Mouse (Mus musculus) heart, embryonic 16.5 days (tissue): Measurements from ENCODE around the gene Strbp. TPM values are rescaled to one million over a fixed set of nuclear protein-coding genes. Genes with fewer than 3 reads are reported as not detected.
A peak's percentile ranks its signal among the peaks of the same experiment; 100 is the strongest.

Source experiments
- ATAC-seq: fragments of 200-750 bp; cut with Nextera tagmentation; replicated peaks from 2 replicates; pipeline ENCODE4 v1.8.0; 2017; ENCODE audit warnings: moderate number of reproducible peaks; ENCODE audit not compliant: insufficient read depth, low FRiP score; ENCODE audit errors: extremely low read depth
- H3K27ac ChIP-seq: fragments of 300-500 bp; sonication (generic); 2 replicates; pipeline ENCODE4 v1.5.1; 2014; ENCODE audit warnings: mild to moderate bottlenecking, low read length, control low read depth, moderate library complexity
- H3K27me3 ChIP-seq: fragments of 300-500 bp; sonication (generic); 2 replicates; pipeline ENCODE4 v1.6.1; 2014; ENCODE audit warnings: low read length, mixed read lengths; ENCODE audit not compliant: control insufficient read depth, insufficient read depth
- H3K36me3 ChIP-seq: fragments of 300-500 bp; sonication (generic); 2 replicates; pipeline ENCODE4 v1.6.1; 2014; ENCODE audit not compliant: control insufficient read depth, insufficient read depth
- H3K4me1 ChIP-seq: fragments of 300-500 bp; sonication (generic); 2 replicates; pipeline ENCODE4 v1.6.1; 2014; ENCODE audit warnings: low read length, mixed read lengths; ENCODE audit not compliant: control insufficient read depth, insufficient read depth
- H3K4me2 ChIP-seq: fragments of 300-500 bp; sonication (generic); 2 replicates; pipeline ENCODE4 v1.6.1; 2014; ENCODE audit warnings: low read depth, mild to moderate bottlenecking, control low read depth, low read length
- H3K4me3 ChIP-seq: fragments of 300-500 bp; sonication (generic); 2 replicates; pipeline ENCODE4 v1.5.1; 2014; ENCODE audit warnings: mild to moderate bottlenecking, control low read depth, low read length
- H3K9ac ChIP-seq: fragments of 300-500 bp; sonication (generic); 2 replicates; pipeline ENCODE4 v1.6.1; 2014; ENCODE audit warnings: low read length, control low read depth
- H3K9me3 ChIP-seq: fragments of 300-500 bp; sonication (generic); replicated peaks from 2 replicates; pipeline ENCODE4 v1.6.1; 2016; ENCODE audit warnings: low read length; ENCODE audit not compliant: control insufficient read depth
- WGBS: fragments of 180-500 bp; shearing (Covaris S2); extraction: QIAGEN DNeasy Blood & Tissue Kit; methylation state at CpG from one replicate; pipeline ENCODE4 v1.1.7; 2014; 5-methylcytosine and 5-hydroxymethylcytosine counted together
- polyA plus RNA-seq: library from polyadenylated mRNA; unstranded; fragments of >200 nt; fragmentation: Nextera tagmentation; extraction: Ambion mirVana; gene quantifications from 2 replicates; pipeline ENCODE4 v1.2.1, GENCODE M21; 2015

The Strbp gene
- polyA plus RNA-seq, 1 experiment from 2014 or later = 24.9 TPM

GRCm38 (mm10) chr2:37708835-37709234 lies 5.2 kb upstream of the Strbp start:
- H3K27ac ChIP-seq = no peak overlapping the region
- no peak overlapping the region for H3K4me2 ChIP-seq
- H3K4me1 ChIP-seq = peaks cover 6% of the 10 kb centered on the region; the same call in 1 of the 2 replicates
- H3K9me3 ChIP-seq = no peaks in the 10 kb centered on the region
- H3K9ac ChIP-seq = no peak overlapping the region
- no peaks in the 10 kb centered on the region for H3K27me3 ChIP-seq
- H3K4me3 ChIP-seq = no peak overlapping the region
- H3K36me3 ChIP-seq = no peaks in the 10 kb centered on the region
- WGBS = 77% methylated on average over 3 of the region's 3 CpGs
- ATAC-seq = no peak

- no peaks in the 10 kb centered on the region for H3K27me3 ChIP-seq
- H3K4me2 ChIP-seq = peak overlapping the region; percentile 78
- no peaks in the 10 kb centered on the region for H3K9me3 ChIP-seq
- H3K4me1 ChIP-seq = peaks cover 17% of the 10 kb centered on the region
- peak overlapping the region; percentile 93 for H3K9ac ChIP-seq
- H3K36me3 ChIP-seq = no peaks in the 10 kb centered on the region
- 18% methylated on average over 4 of the region's 4 CpGs for WGBS
- H3K4me3 ChIP-seq = peak overlapping the region; percentile 86
- peak overlapping the region; percentile 94 for H3K27ac ChIP-seq
- no peak for ATAC-seq
These were observed 592 bp upstream of the Strbp start for GRCm38 (mm10) chr2:37704141-37704760.

GRCm38 (mm10) chr2:37702301-37703172 lies 1.1 kb downstream of the Strbp start:
- H3K27me3 ChIP-seq = no peaks in the 10 kb centered on the region
- H3K9me3 ChIP-seq = no peaks in the 10 kb centered on the region

GRCm38 (mm10) chr2:37689064-37689615 lies 14.5 kb downstream of the Strbp start:
- Histone ChIP-seq H3K9ac (no peak overlapping the region), H3K4me2 (no peak overlapping the region), H3K4me1 (peaks cover 6% of the 10 kb centered on the region), H3K4me3 (no peak overlapping the region), H3K27me3 (no peaks in the 10 kb centered on the region), H3K36me3 (no peaks in the 10 kb centered on the region), H3K9me3 (no peaks in the 10 kb centered on the region), H3K27ac (no peak overlapping the region)
- 62% methylated on average over 3 of the region's 3 CpGs for WGBS
- ATAC-seq = no peak

More at GRCm38 (mm10) chr2:37702301-37703172, 1.1 kb downstream of the Strbp start:
- Histone ChIP-seq H3K4me3 (peak overlapping the region; percentile 86), H3K9ac (peak overlapping the region; percentile 93), H3K36me3 (no peaks in the 10 kb centered on the region), H3K27ac (peak overlapping the region; percentile 94), H3K4me1 (peaks cover 17% of the 10 kb centered on the region), H3K4me2 (peak overlapping the region; percentile 85)
- peak; percentile 33 for ATAC-seq
- WGBS = under 1% methylated on average over 68 of the region's 70 CpGs

GRCm38 (mm10) chr2:37687031-37687430 lies 16.6 kb downstream of the Strbp start:
- Histone ChIP-seq H3K4me2 (no peak overlapping the region), H3K9me3 (no peaks in the 10 kb centered on the region), H3K4me1 (peaks cover 6% of the 10 kb centered on the region), H3K27ac (no peak overlapping the region), H3K9ac (no peak overlapping the region), H3K4me3 (no peak overlapping the region), H3K36me3 (no peaks in the 10 kb centered on the region), H3K27me3 (no peaks in the 10 kb centered on the region)
- no peak for ATAC-seq
- 90% methylated on average over 1 of the region's 1 CpGs for WGBS

- no peak overlapping the region for H3K4me2 ChIP-seq
- 93% methylated on average over 1 of the region's 1 CpGs for WGBS
- no peaks in the 10 kb centered on the region for H3K27me3 ChIP-seq
- H3K27ac ChIP-seq = no peak overlapping the region
- ATAC-seq = no peak
- H3K36me3 ChIP-seq = no peaks in the 10 kb centered on the region
- H3K9me3 ChIP-seq = no peaks in the 10 kb centered on the region
- no peak overlapping the region for H3K9ac ChIP-seq
- H3K4me1 ChIP-seq = peaks cover 6% of the 10 kb centered on the region
- H3K4me3 ChIP-seq = no peak overlapping the region
These were observed 18.8 kb downstream of the Strbp start for GRCm38 (mm10) chr2:37684864-37685263.

GRCm38 (mm10) chr2:37682197-37682811 lies 21.4 kb downstream of the Strbp start:
- no peaks in the 10 kb centered on the region for H3K4me1 ChIP-seq
- H3K27me3 ChIP-seq = no peaks in the 10 kb centered on the region
- no peak for ATAC-seq
- H3K9me3 ChIP-seq = no peaks in the 10 kb centered on the region
- no peak overlapping the region for H3K9ac ChIP-seq
- no peak overlapping the region for H3K4me3 ChIP-seq
- H3K27ac ChIP-seq = no peak overlapping the region
- no peak overlapping the region for H3K4me2 ChIP-seq
- no peaks in the 10 kb centered on the region for H3K36me3 ChIP-seq
- WGBS = 87% methylated on average over 7 of the region's 7 CpGs

GRCm38 (mm10) chr2:37651086-37651485 lies 52.6 kb downstream of the Strbp start:
- Histone ChIP-seq H3K4me1 (no peaks in the 10 kb centered on the region), H3K27me3 (no peaks in the 10 kb centered on the region), H3K36me3 (no peaks in the 10 kb centered on the region), H3K4me2 (no peak overlapping the region), H3K4me3 (no peak overlapping the region), H3K9me3 (no peaks in the 10 kb centered on the region), H3K9ac (no peak overlapping the region), H3K27ac (no peak overlapping the region)
- ATAC-seq = no peak
- 71% methylated on average over 1 of the region's 1 CpGs for WGBS
